Mouse (Mus musculus): ENCODE measurements around the gene Plac9a. TPM values are rescaled to one million over a fixed set of nuclear protein-coding genes. Genes with fewer than 3 reads are reported as not detected.
"Not testable (repeated sequence)": the region's sequence is repeated elsewhere in the genome, so short reads cannot be mapped to it uniquely, and the experiment has no call there.

Plac9a gene
- polyA plus RNA-seq, 1 experiment from 2014 or later, result not detected

GRCm38 (mm10) chr14:25853717-25854452, 49.0 kb downstream of the Plac9a start:
- H3K9ac ChIP-seq (ENCODE audit: low read length), result no peak overlapping the region
- WGBS, result 90% methylated on average over 16 of the region's 16 CpGs
- DNase-seq (ENCODE audit: low spot score), result no peak
- H3K4me3 ChIP-seq (ENCODE audit: low read depth, low read length), result no peak overlapping the region
- H3K27ac ChIP-seq (ENCODE audit: low read depth, low read length), result no peak overlapping the region
- H3K4me2 ChIP-seq (ENCODE audit: low read length), result no peak overlapping the region
- ATAC-seq, result no peak
- H3K4me1 ChIP-seq (ENCODE audit: control insufficient read depth, insufficient read depth, low read length), result no peaks in the 10 kb centered on the region
- no peaks in the 10 kb centered on the region for H3K27me3 ChIP-seq (replicated peaks; ENCODE audit: control insufficient read depth, insufficient read depth, low read length)
- H3K36me3 ChIP-seq (ENCODE audit: control insufficient read depth, insufficient read depth, low read length), result no peaks in the 10 kb centered on the region
- no peaks in the 10 kb centered on the region for H3K9me3 ChIP-seq (replicated peaks; ENCODE audit: control insufficient read depth, low read length)

- ATAC-seq (no peak), DNase-seq (ENCODE audit: low spot score) (no peak)
- H3K9ac ChIP-seq (ENCODE audit: low read length), result no peak overlapping the region
- no peaks in the 10 kb centered on the region for H3K27me3 ChIP-seq (replicated peaks; ENCODE audit: control insufficient read depth, insufficient read depth, low read length)
- H3K27ac ChIP-seq (ENCODE audit: low read depth, low read length), result no peak overlapping the region
- WGBS, result 79% methylated on average over 6 of the region's 6 CpGs
- H3K4me3 ChIP-seq (ENCODE audit: low read depth, low read length), result no peak overlapping the region
- no peaks in the 10 kb centered on the region for H3K4me1 ChIP-seq (ENCODE audit: control insufficient read depth, insufficient read depth, low read length)
- H3K36me3 ChIP-seq (ENCODE audit: control insufficient read depth, insufficient read depth, low read length), result no peaks in the 10 kb centered on the region
- H3K9me3 ChIP-seq (replicated peaks; ENCODE audit: control insufficient read depth, low read length), result no peaks in the 10 kb centered on the region
- H3K4me2 ChIP-seq (ENCODE audit: low read length), result no peak overlapping the region
These were observed 49.6 kb downstream of the Plac9a start for GRCm38 (mm10) chr14:25853295-25853694.

- no peak overlapping the region for H3K27ac ChIP-seq (ENCODE audit: low read depth, low read length)
- H3K4me2 ChIP-seq (ENCODE audit: low read length), result no peak overlapping the region
- DNase-seq (ENCODE audit: low spot score) (no peak), ATAC-seq (no peak)
- no peaks in the 10 kb centered on the region for H3K36me3 ChIP-seq (ENCODE audit: control insufficient read depth, insufficient read depth, low read length)
- H3K4me3 ChIP-seq (ENCODE audit: low read depth, low read length), result no peak overlapping the region
- no peak overlapping the region for H3K9ac ChIP-seq (ENCODE audit: low read length)
- H3K4me1 ChIP-seq (ENCODE audit: control insufficient read depth, insufficient read depth, low read length), result no peaks in the 10 kb centered on the region
- no peaks in the 10 kb centered on the region for H3K27me3 ChIP-seq (replicated peaks; ENCODE audit: control insufficient read depth, insufficient read depth, low read length)
- 86% methylated on average over 11 of the region's 11 CpGs for WGBS
- no peaks in the 10 kb centered on the region for H3K9me3 ChIP-seq (replicated peaks; ENCODE audit: control insufficient read depth, low read length)
These were observed 50.8 kb downstream of the Plac9a start for GRCm38 (mm10) chr14:25852121-25852561.

- no peak for ATAC-seq
- H3K4me1 ChIP-seq (ENCODE audit: control insufficient read depth, insufficient read depth, low read length), result no peaks in the 10 kb centered on the region
- H3K4me2 ChIP-seq (ENCODE audit: low read length), result no peak overlapping the region
- no peak overlapping the region for H3K9ac ChIP-seq (ENCODE audit: low read length)
- 83% methylated on average over 6 of the region's 6 CpGs for WGBS
- no peak overlapping the region for H3K4me3 ChIP-seq (ENCODE audit: low read depth, low read length)
- no peaks in the 10 kb centered on the region for H3K36me3 ChIP-seq (ENCODE audit: control insufficient read depth, insufficient read depth, low read length)
- no peak overlapping the region for H3K27ac ChIP-seq (ENCODE audit: low read depth, low read length)
- no peak for DNase-seq (ENCODE audit: low spot score)
- no peaks in the 10 kb centered on the region for H3K9me3 ChIP-seq (replicated peaks; ENCODE audit: control insufficient read depth, low read length)
- no peaks in the 10 kb centered on the region for H3K27me3 ChIP-seq (replicated peaks; ENCODE audit: control insufficient read depth, insufficient read depth, low read length)
These were observed 51.7 kb downstream of the Plac9a start for GRCm38 (mm10) chr14:25851189-25851588.

- Histone ChIP-seq H3K27me3 (replicated peaks; ENCODE audit: control insufficient read depth, insufficient read depth, low read length) (no peaks in the 10 kb centered on the region), H3K4me1 (ENCODE audit: control insufficient read depth, insufficient read depth, low read length) (no peaks in the 10 kb centered on the region), H3K27ac (ENCODE audit: low read depth, low read length) (no peak overlapping the region), H3K9me3 (replicated peaks; ENCODE audit: control insufficient read depth, low read length) (no peaks in the 10 kb centered on the region), H3K36me3 (ENCODE audit: control insufficient read depth, insufficient read depth, low read length) (no peaks in the 10 kb centered on the region), H3K4me3 (ENCODE audit: low read depth, low read length) (no peak overlapping the region), H3K9ac (ENCODE audit: low read length) (no peak overlapping the region), H3K4me2 (ENCODE audit: low read length) (no peak overlapping the region)
- WGBS, result 96% methylated on average over 2 of the region's 2 CpGs
- ATAC-seq (no peak), DNase-seq (ENCODE audit: low spot score) (no peak)
These were observed 52.5 kb downstream of the Plac9a start for GRCm38 (mm10) chr14:25850433-25850832.

- not testable (repeated sequence) for H3K4me1 ChIP-seq (ENCODE audit: control insufficient read depth, insufficient read depth, low read length); H3K4me2 ChIP-seq (ENCODE audit: low read length); H3K9ac ChIP-seq (ENCODE audit: low read length); H3K27me3 ChIP-seq (replicated peaks; ENCODE audit: control insufficient read depth, insufficient read depth, low read length); H3K36me3 ChIP-seq (ENCODE audit: control insufficient read depth, insufficient read depth, low read length); H3K9me3 ChIP-seq (replicated peaks; ENCODE audit: control insufficient read depth, low read length); H3K4me3 ChIP-seq (ENCODE audit: low read depth, low read length); ATAC-seq; H3K27ac ChIP-seq (ENCODE audit: low read depth, low read length); DNase-seq (ENCODE audit: low spot score)
- 94% methylated on average over 3 of the region's 4 CpGs for WGBS
These were observed 54.2 kb downstream of the Plac9a start for GRCm38 (mm10) chr14:25848708-25849107.

GRCm38 (mm10) chr14:25848237-25848636, 54.7 kb downstream of the Plac9a start:
- no peak overlapping the region for H3K27ac ChIP-seq (ENCODE audit: low read depth, low read length)
- H3K9me3 ChIP-seq (replicated peaks; ENCODE audit: control insufficient read depth, low read length), result no peaks in the 10 kb centered on the region
- no peak overlapping the region for H3K9ac ChIP-seq (ENCODE audit: low read length)
- peaks cover 7% of the 10 kb centered on the region for H3K27me3 ChIP-seq (replicated peaks; ENCODE audit: control insufficient read depth, insufficient read depth, low read length)
- 85% methylated on average over 6 of the region's 6 CpGs for WGBS
- DNase-seq (ENCODE audit: low spot score), result no peak
- H3K4me2 ChIP-seq (ENCODE audit: low read length), result no peak overlapping the region
- H3K4me3 ChIP-seq (ENCODE audit: low read depth, low read length), result no peak overlapping the region
- no peak for ATAC-seq
- no peaks in the 10 kb centered on the region for H3K36me3 ChIP-seq (ENCODE audit: control insufficient read depth, insufficient read depth, low read length)
- no peaks in the 10 kb centered on the region for H3K4me1 ChIP-seq (ENCODE audit: control insufficient read depth, insufficient read depth, low read length)

- H3K36me3 ChIP-seq (ENCODE audit: control insufficient read depth, insufficient read depth, low read length), result no peaks in the 10 kb centered on the region
- H3K4me2 ChIP-seq (ENCODE audit: low read length), result no peak overlapping the region
- H3K27ac ChIP-seq (ENCODE audit: low read depth, low read length), result no peak overlapping the region
- WGBS, result 59% methylated on average over 9 of the region's 9 CpGs
- DNase-seq (ENCODE audit: low spot score) (no peak), ATAC-seq (no peak)
- H3K27me3 ChIP-seq (replicated peaks; ENCODE audit: control insufficient read depth, insufficient read depth, low read length), result peaks cover 12% of the 10 kb centered on the region
- no peak overlapping the region for H3K9ac ChIP-seq (ENCODE audit: low read length)
- H3K4me3 ChIP-seq (ENCODE audit: low read depth, low read length), result no peak overlapping the region
- H3K4me1 ChIP-seq (ENCODE audit: control insufficient read depth, insufficient read depth, low read length), result no peaks in the 10 kb centered on the region
- H3K9me3 ChIP-seq (replicated peaks; ENCODE audit: control insufficient read depth, low read length), result no peaks in the 10 kb centered on the region
These were observed 55.2 kb downstream of the Plac9a start for GRCm38 (mm10) chr14:25847660-25848059.

- H3K9me3 ChIP-seq (replicated peaks; ENCODE audit: control insufficient read depth, low read length), result no peaks in the 10 kb centered on the region
- no peak overlapping the region for H3K9ac ChIP-seq (ENCODE audit: low read length)
- ATAC-seq, result no peak
- peaks cover 8% of the 10 kb centered on the region; the same call in 1 of the 2 replicates for H3K4me1 ChIP-seq (ENCODE audit: control insufficient read depth, insufficient read depth, low read length)
- no peak overlapping the region for H3K27ac ChIP-seq (ENCODE audit: low read depth, low read length)
- 86% methylated on average over 8 of the region's 8 CpGs for WGBS
- H3K4me2 ChIP-seq (ENCODE audit: low read length), result no peak overlapping the region
- H3K27me3 ChIP-seq (replicated peaks; ENCODE audit: control insufficient read depth, insufficient read depth, low read length), result peaks cover 22% of the 10 kb centered on the region
- DNase-seq (ENCODE audit: low spot score), result no peak
- no peak overlapping the region for H3K4me3 ChIP-seq (ENCODE audit: low read depth, low read length)
- no peaks in the 10 kb centered on the region for H3K36me3 ChIP-seq (ENCODE audit: control insufficient read depth, insufficient read depth, low read length)
These were observed 56.4 kb downstream of the Plac9a start for GRCm38 (mm10) chr14:25846516-25846915.
